Mouse (Mus musculus) kidney, embryonic 16.5 days (tissue): ENCODE measurements around the gene Hmcn2. TPM values are rescaled to one million over a fixed set of nuclear protein-coding genes. Genes with fewer than 3 reads are reported as not detected.

Experiments used
- ATAC-seq: fragments of 200-750 bp; cut with Nextera tagmentation; 2 replicates; pipeline ENCODE4 v1.8.0; 2017; ENCODE audit warnings: moderate TSS enrichment; ENCODE audit not compliant: low FRiP score, low TSS enrichment
- H3K27ac ChIP-seq: fragments of 300-500 bp; sonication (generic); 2 replicates; pipeline ENCODE4 v1.5.1; 2014; ENCODE audit warnings: low read length
- H3K27me3 ChIP-seq: fragments of 300-500 bp; sonication (generic); 2 replicates; pipeline ENCODE4 v1.6.1; 2014; ENCODE audit warnings: low read length, control low read depth, mixed read lengths; ENCODE audit not compliant: insufficient read depth
- H3K36me3 ChIP-seq: fragments of 300-500 bp; sonication (generic); 2 replicates; pipeline ENCODE4 v1.6.1; 2014; ENCODE audit warnings: low read length, control low read depth, mixed read lengths; ENCODE audit not compliant: insufficient read depth
- H3K4me1 ChIP-seq: fragments of 300-500 bp; sonication (generic); 2 replicates; pipeline ENCODE4 v1.6.1; 2014; ENCODE audit warnings: low read length, control low read depth, mixed read lengths; ENCODE audit not compliant: insufficient read depth
- H3K4me2 ChIP-seq: fragments of 300-500 bp; sonication (generic); replicated peaks from 2 replicates; pipeline ENCODE4 v1.6.1; 2014; ENCODE audit warnings: low read depth, low read length
- H3K4me3 ChIP-seq: fragments of 300-500 bp; sonication (generic); 2 replicates; pipeline ENCODE4 v1.5.1; 2014; ENCODE audit warnings: mild to moderate bottlenecking, low read length
- H3K9ac ChIP-seq: fragments of 300-500 bp; sonication (generic); replicated peaks from 2 replicates; pipeline ENCODE4 v1.6.1; 2014; ENCODE audit warnings: low read length
- H3K9me3 ChIP-seq: fragments of 300-500 bp; sonication (generic); 2 replicates; pipeline ENCODE4 v1.6.1; 2016; ENCODE audit warnings: low read length, control low read depth
- WGBS: fragments of 180-500 bp; shearing (Covaris S2); extraction: QIAGEN DNeasy Blood & Tissue Kit; methylation state at CpG from one replicate; pipeline ENCODE4 v1.1.7; 2014; 5-methylcytosine and 5-hydroxymethylcytosine counted together
- polyA plus RNA-seq: library from polyadenylated mRNA; unstranded; fragments of >200 nt; fragmentation: Nextera tagmentation; extraction: Ambion mirVana; gene quantifications from 2 replicates; pipeline ENCODE4 v1.2.1, GENCODE M21; 2015

Hmcn2 gene
- polyA plus RNA-seq: 0.24 and 0.34 TPM in 2 replicates

DNA sequence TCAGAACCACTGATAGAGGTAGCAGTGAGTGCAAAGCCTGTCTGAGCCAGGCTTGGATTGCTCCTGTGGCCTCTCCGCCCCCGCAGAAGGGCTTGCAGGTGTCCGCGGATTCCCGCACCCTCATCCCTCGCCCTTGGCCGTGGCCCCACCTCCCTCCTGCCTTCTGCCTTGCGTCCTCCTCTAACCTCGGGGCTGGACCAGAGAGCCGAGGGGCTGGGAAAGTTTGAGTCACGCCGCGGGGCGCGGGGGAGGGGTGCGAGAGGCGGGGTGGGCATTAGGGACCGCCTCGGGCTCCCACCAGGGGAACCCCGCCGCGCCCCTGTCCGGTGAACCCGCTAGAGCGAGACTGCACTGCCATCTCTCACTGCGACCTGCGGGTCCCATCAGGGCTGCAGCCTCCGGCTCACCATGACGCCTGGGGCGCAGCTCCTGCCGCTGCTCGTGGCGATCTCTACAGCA lies at the start of gene Hmcn2:
TSS of gene Hmcn2 (plus strand) at position 409 of the 459 bp plus-strand sequence.
- Histone ChIP-seq H3K9me3 (no peaks in the 10 kb centered on the region), H3K9ac (no peak within 1 kb of the TSS; the same call in 1 of the 2 replicates), H3K27me3 (peaks cover 61% of the 10 kb centered on the region), H3K36me3 (no peaks in the 10 kb centered on the region), H3K4me1 (peaks cover 7% of the 10 kb centered on the region), H3K27ac (no peak within 1 kb of the TSS), H3K4me2 (peak within 1 kb of the TSS; percentile 49), H3K4me3 (peak within 1 kb of the TSS; percentile 27)
- no peak; the same call in 1 of the 2 replicates for ATAC-seq
- under 1% methylated on average over 32 of the region's 33 CpGs for WGBS

- Histone ChIP-seq H3K27me3 (no peaks in the 10 kb centered on the region), H3K4me2 (peak overlapping the region; percentile 30), H3K36me3 (0 out of 2 replicates have a peak, but pooled peaks cover 4% of the 10 kb centered on the region), H3K4me3 (no peak overlapping the region), H3K27ac (peak overlapping the region; percentile 95), H3K9me3 (no peaks in the 10 kb centered on the region), H3K4me1 (peaks cover 69% of the 10 kb centered on the region), H3K9ac (peak overlapping the region; percentile 20; the same call in 1 of the 2 replicates)
- 35% methylated on average over 6 of the region's 6 CpGs for WGBS
- peak; percentile 90 for ATAC-seq
These were observed 46.8 kb upstream of the Hmcn2 start for GRCm38 (mm10) chr2:31267447-31267846.

GRCm38 (mm10) chr2:31268631-31269030 lies 45.6 kb upstream of the Hmcn2 start:
- H3K9ac ChIP-seq: peak overlapping the region; percentile 36; the same call in 1 of the 2 replicates
- H3K36me3 ChIP-seq: 0 out of 2 replicates have a peak, but pooled peaks cover 4% of the 10 kb centered on the region
- H3K4me2 ChIP-seq: peak overlapping the region; percentile 30
- peak overlapping the region; percentile 95 for H3K27ac ChIP-seq
- no peaks in the 10 kb centered on the region for H3K27me3 ChIP-seq
- H3K9me3 ChIP-seq: no peaks in the 10 kb centered on the region
- 37% methylated on average over 5 of the region's 5 CpGs for WGBS
- H3K4me3 ChIP-seq: no peak overlapping the region
- ATAC-seq: peak; percentile 40
- H3K4me1 ChIP-seq: peaks cover 57% of the 10 kb centered on the region

DNA sequence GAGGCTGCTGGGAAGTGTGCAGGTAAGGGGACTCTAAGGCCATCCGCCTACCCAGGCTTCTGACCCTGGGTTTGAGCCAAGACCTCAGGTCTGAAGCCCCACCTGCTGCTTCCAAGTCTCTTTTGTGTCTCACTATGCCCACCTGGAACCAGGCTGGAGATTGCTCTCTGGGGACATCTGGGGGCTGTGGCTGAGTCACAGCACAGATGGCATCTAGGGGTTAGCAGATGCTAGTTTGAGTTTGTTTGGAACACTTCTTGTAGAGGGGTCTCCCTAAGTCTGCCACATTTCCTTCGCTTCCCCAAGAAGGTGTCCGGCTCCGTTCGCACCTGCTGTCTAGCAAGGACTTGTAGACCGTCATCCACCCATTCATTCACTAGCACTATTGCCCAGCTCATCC lies 45.0 kb upstream of the Hmcn2 start:
- H3K4me2 ChIP-seq: peak overlapping the region; percentile 12; the same call in 1 of the 2 replicates
- H3K4me3 ChIP-seq: no peak overlapping the region
- no peak overlapping the region; the same call in 1 of the 2 replicates for H3K9ac ChIP-seq
- 0 out of 2 replicates have a peak, but pooled peaks cover 4% of the 10 kb centered on the region for H3K36me3 ChIP-seq
- peaks cover 52% of the 10 kb centered on the region for H3K4me1 ChIP-seq
- H3K27ac ChIP-seq: peak overlapping the region; percentile 95
- 92% methylated on average over 6 of the region's 6 CpGs for WGBS
- no peaks in the 10 kb centered on the region for H3K27me3 ChIP-seq
- no peaks in the 10 kb centered on the region for H3K9me3 ChIP-seq
- ATAC-seq: no peak

GRCm38 (mm10) chr2:31269847-31270246 lies 44.4 kb upstream of the Hmcn2 start:
- H3K27ac ChIP-seq: no peak overlapping the region
- WGBS: 93% methylated on average over 10 of the region's 10 CpGs
- ATAC-seq: no peak
- peaks cover 45% of the 10 kb centered on the region for H3K4me1 ChIP-seq
- no peak overlapping the region for H3K4me3 ChIP-seq
- H3K27me3 ChIP-seq: no peaks in the 10 kb centered on the region
- H3K36me3 ChIP-seq: 0 out of 2 replicates have a peak, but pooled peaks cover 4% of the 10 kb centered on the region
- no peak overlapping the region for H3K4me2 ChIP-seq
- H3K9me3 ChIP-seq: no peaks in the 10 kb centered on the region
- H3K9ac ChIP-seq: no peak overlapping the region

DNA sequence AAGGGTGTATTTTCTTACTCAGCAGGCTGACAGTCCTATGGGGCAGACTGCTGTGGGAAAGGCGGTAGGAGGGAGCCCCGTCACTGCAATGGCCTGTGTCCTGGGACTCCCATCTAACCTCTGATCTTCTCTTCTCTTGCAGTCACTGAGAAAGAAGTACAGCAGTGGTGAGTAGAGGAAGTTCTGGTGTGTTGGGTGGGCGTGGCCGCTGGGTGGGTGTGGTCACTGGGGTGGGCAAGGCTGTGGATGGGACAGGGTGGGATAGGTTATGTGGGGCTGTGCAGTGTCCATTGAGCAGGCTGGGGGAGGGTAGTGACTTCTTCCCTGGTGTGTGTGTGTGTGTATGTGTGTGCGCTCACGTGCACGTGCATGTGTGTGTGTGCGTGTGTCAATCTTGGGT lies 43.7 kb upstream of the Hmcn2 start:
- Histone ChIP-seq H3K4me3 (no peak overlapping the region), H3K4me1 (peaks cover 39% of the 10 kb centered on the region), H3K4me2 (no peak overlapping the region), H3K9ac (no peak overlapping the region), H3K36me3 (0 out of 2 replicates have a peak, but pooled peaks cover 4% of the 10 kb centered on the region), H3K27ac (no peak overlapping the region), H3K9me3 (no peaks in the 10 kb centered on the region), H3K27me3 (no peaks in the 10 kb centered on the region)
- ATAC-seq: no peak
- WGBS: 90% methylated on average over 8 of the region's 8 CpGs

DNA sequence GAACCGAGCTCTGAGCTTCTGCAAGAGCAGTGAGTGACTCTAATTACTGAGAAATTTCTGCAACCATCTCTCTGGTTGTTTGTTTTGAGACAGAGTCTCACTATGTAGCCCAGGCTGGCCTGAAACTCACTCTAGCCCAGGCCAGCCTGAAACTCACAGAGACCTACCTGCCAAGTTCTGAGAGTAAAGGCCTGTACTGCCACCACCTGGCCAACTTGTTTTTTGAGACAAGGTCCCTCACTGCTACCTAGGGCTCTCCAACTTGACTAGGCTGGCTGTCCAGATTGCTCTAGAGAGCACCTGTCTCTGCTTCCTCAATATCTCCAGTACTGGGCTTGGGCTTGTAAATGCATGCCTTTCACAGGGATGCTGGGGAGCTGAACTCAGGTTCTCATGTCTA lies 43.1 kb upstream of the Hmcn2 start:
- Histone ChIP-seq H3K9me3 (no peaks in the 10 kb centered on the region), H3K27me3 (no peaks in the 10 kb centered on the region), H3K4me2 (no peak overlapping the region), H3K27ac (no peak overlapping the region), H3K36me3 (0 out of 2 replicates have a peak, but pooled peaks cover 4% of the 10 kb centered on the region), H3K9ac (no peak overlapping the region), H3K4me3 (no peak overlapping the region), H3K4me1 (peaks cover 33% of the 10 kb centered on the region)
- no peak for ATAC-seq
- 92% methylated on average over 1 of the region's 1 CpGs for WGBS

GRCm38 (mm10) chr2:31274993-31275392 lies 39.2 kb upstream of the Hmcn2 start:
- no peak for ATAC-seq
- H3K4me1 ChIP-seq: no peaks in the 10 kb centered on the region
- H3K27me3 ChIP-seq: no peaks in the 10 kb centered on the region
- no peak overlapping the region for H3K4me2 ChIP-seq
- H3K4me3 ChIP-seq: no peak overlapping the region
- no peak overlapping the region for H3K9ac ChIP-seq
- H3K36me3 ChIP-seq: 0 out of 2 replicates have a peak, but pooled peaks cover 8% of the 10 kb centered on the region
- no peak overlapping the region for H3K27ac ChIP-seq
- WGBS: 95% methylated on average over 5 of the region's 6 CpGs
- H3K9me3 ChIP-seq: no peaks in the 10 kb centered on the region

DNA sequence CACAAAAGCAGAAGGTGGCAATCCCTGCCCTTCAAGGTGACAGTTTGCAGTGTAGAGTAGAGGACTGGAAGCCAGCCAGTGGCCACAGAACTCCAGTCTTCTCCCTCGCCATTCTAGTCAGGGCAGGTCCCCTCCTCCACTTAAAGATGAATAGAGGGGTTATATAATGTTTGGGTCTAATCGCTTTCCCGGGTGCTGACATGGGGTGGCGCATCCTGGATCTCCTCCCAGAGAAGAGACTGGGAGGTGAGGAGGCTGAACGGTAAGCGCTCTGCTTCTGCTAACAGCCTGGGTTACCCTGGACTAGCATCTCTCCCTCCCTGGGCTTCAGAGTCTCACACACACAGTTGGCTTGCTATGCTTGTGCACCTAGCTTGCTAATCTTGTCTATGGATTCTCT lies 36.4 kb upstream of the Hmcn2 start:
- H3K4me2 ChIP-seq: no peak overlapping the region
- WGBS: 66% methylated on average over 6 of the region's 6 CpGs
- no peaks in the 10 kb centered on the region for H3K9me3 ChIP-seq
- peaks cover 9% of the 10 kb centered on the region; the same call in 1 of the 2 replicates for H3K36me3 ChIP-seq
- H3K4me1 ChIP-seq: no peaks in the 10 kb centered on the region
- H3K27me3 ChIP-seq: no peaks in the 10 kb centered on the region
- ATAC-seq: no peak
- H3K27ac ChIP-seq: no peak overlapping the region
- H3K9ac ChIP-seq: no peak overlapping the region
- H3K4me3 ChIP-seq: no peak overlapping the region

DNA sequence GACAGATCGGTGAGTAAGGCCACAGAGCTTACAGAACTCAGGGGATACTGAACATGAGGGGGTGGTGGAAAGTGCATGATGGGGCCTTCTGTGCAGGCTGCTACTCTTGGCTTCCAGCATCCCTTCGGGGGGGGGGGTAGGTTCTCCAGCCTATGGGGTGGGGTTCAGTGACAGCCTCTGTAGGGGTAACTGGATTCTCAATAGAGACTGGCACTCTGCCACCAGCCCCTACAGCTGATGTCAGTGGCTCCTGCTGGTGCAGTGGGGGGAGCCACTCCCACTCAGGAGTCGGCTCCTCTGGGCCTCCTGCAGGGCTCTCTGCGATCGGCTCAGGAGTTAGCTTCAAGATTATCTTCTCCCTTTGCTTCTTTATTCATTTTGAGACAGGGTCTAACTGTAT lies 35.7 kb upstream of the Hmcn2 start:
- Histone ChIP-seq H3K36me3 (peaks cover 14% of the 10 kb centered on the region; the same call in 1 of the 2 replicates), H3K9ac (no peak overlapping the region), H3K9me3 (no peaks in the 10 kb centered on the region), H3K27me3 (no peaks in the 10 kb centered on the region), H3K4me2 (no peak overlapping the region), H3K4me1 (no peaks in the 10 kb centered on the region), H3K27ac (no peak overlapping the region), H3K4me3 (no peak overlapping the region)
- WGBS: 82% methylated on average over 5 of the region's 5 CpGs
- ATAC-seq: no peak
